In the genomic region with DNA sequence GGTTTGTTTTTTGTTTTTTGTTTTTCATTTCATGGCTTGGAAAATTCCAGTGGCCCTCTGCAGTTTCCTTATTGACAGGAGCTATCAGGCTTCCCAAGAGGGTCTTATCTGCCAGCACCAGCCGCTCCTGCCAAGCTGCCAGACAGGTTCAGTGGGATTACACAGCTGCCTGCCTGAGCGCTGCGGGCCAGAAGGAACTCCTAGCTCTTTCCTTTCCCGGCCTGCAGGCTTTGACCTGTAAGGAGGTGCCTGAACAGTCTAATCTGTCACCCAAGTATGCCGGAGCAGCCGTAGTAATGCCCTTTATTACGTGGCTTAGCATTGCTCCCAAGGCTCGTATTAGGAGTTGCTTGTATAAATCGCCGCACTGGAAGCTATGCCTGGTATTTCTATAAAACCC, we compare ENCODE assay signal across 8 mouse cellular contexts. TPM values are rescaled to one million over a fixed set of nuclear protein-coding genes. Genes with fewer than 3 reads are reported as not detected.
A peak's percentile ranks its signal among the peaks of the same experiment; 100 is the strongest.
DNase-seq lines count a peak whose midpoint lies in the region; ATAC-seq lines count a peak whose summit lies in the region.

No protein-coding gene starts in this region.

- H3K27me3 ChIP-seq in heart, embryonic 11.5 days (ENCODE audit: control insufficient read depth, insufficient read depth, low read length): no peaks in the 10 kb centered on the region
- H3K27me3 ChIP-seq in kidney, embryonic 14.5 days (ENCODE audit: control insufficient read depth, insufficient read depth, low read length): peaks cover 18% of the 10 kb centered on the region
- no peaks in the 10 kb centered on the region for H3K27me3 ChIP-seq in stomach, embryonic 16.5 days (ENCODE audit: control insufficient read depth, insufficient read depth, low read length)

- peak overlapping the region; percentile 89 for H3K27ac ChIP-seq in heart, embryonic 11.5 days (ENCODE audit: low read depth, low read length)
- 0 out of 2 replicates have a peak overlapping the region, but pooled peaks have one; percentile 49 for H3K27ac ChIP-seq in kidney, embryonic 14.5 days (ENCODE audit: low read depth, low read length)
- H3K27ac ChIP-seq in stomach, embryonic 16.5 days (ENCODE audit: low read length): peak overlapping the region; percentile 93

- H3K4me1 ChIP-seq in heart, embryonic 11.5 days (ENCODE audit: control insufficient read depth, insufficient read depth, low read length): peaks cover 26% of the 10 kb centered on the region
- H3K4me1 ChIP-seq in kidney, embryonic 14.5 days (ENCODE audit: control insufficient read depth, insufficient read depth, low read length): peaks cover 14% of the 10 kb centered on the region; the same call in 1 of the 2 replicates
- peaks cover 14% of the 10 kb centered on the region; the same call in 1 of the 2 replicates for H3K4me1 ChIP-seq in stomach, embryonic 16.5 days (ENCODE audit: control insufficient read depth, insufficient read depth, low read length)

- H3K9me3 ChIP-seq in heart, embryonic 11.5 days (replicated peaks; ENCODE audit: control insufficient read depth, low read length): no peaks in the 10 kb centered on the region
- no peaks in the 10 kb centered on the region for H3K9me3 ChIP-seq in kidney, embryonic 14.5 days (ENCODE audit: control insufficient read depth, low read length)
- H3K9me3 ChIP-seq in stomach, embryonic 16.5 days (replicated peaks; ENCODE audit: control insufficient read depth, low read length): no peaks in the 10 kb centered on the region

- H3K4me3 ChIP-seq in heart, embryonic 11.5 days (ENCODE audit: low read depth, low read length): no peak overlapping the region
- H3K4me3 ChIP-seq in kidney, embryonic 14.5 days (ENCODE audit: low read length): no peak overlapping the region
- H3K4me3 ChIP-seq in stomach, embryonic 16.5 days (replicated peaks; ENCODE audit: low read length): no peak overlapping the region; the same call in 1 of the 2 replicates

- peak overlapping the region; percentile 51 for H3K4me2 ChIP-seq in heart, embryonic 11.5 days
- no peak overlapping the region for H3K4me2 ChIP-seq in kidney, embryonic 14.5 days (replicated peaks; ENCODE audit: low read depth, low read length)
- peak overlapping the region; percentile 44 for H3K4me2 ChIP-seq in stomach, embryonic 16.5 days (ENCODE audit: low read depth, low read length)

- H3K36me3 ChIP-seq in heart, embryonic 11.5 days (ENCODE audit: control insufficient read depth, insufficient read depth, low read length): no peaks in the 10 kb centered on the region
- H3K36me3 ChIP-seq in kidney, embryonic 14.5 days (ENCODE audit: control insufficient read depth, insufficient read depth, low read length): no peaks in the 10 kb centered on the region
- H3K36me3 ChIP-seq in stomach, embryonic 16.5 days (ENCODE audit: control insufficient read depth, insufficient read depth, low read length): no peaks in the 10 kb centered on the region

- peak; percentile 54 for ATAC-seq in heart, embryonic 11.5 days (replicated peaks; ENCODE audit: insufficient number of reproducible peaks, low FRiP score, low TSS enrichment)
- ATAC-seq in kidney, embryonic 14.5 days (ENCODE audit: low FRiP score, low TSS enrichment): 0 out of 2 replicates have a peak, but pooled peaks have one; percentile 20
- peak; percentile 94 for ATAC-seq in stomach, embryonic 16.5 days (ENCODE audit: insufficient read depth, low FRiP score)

- no peak overlapping the region for H3K9ac ChIP-seq in heart, embryonic 11.5 days (ENCODE audit: low read depth, low read length)
- H3K9ac ChIP-seq in kidney, embryonic 14.5 days (ENCODE audit: low read depth, low read length): no peak overlapping the region
- peak overlapping the region; percentile 27; the same call in 1 of the 2 replicates for H3K9ac ChIP-seq in stomach, embryonic 16.5 days (ENCODE audit: low read length)

- WGBS in heart, embryonic 11.5 days (ENCODE audit: insufficient replicate concordance): under 1% methylated on average over 10 of the region's 10 CpGs
- WGBS in kidney, embryonic 14.5 days: 11% methylated on average over 10 of the region's 10 CpGs
- WGBS in stomach, embryonic 16.5 days: 8% methylated on average over 10 of the region's 10 CpGs

- DNase-seq in embryo, embryonic 9.5 days (ENCODE audit: extremely low spot score): peak; percentile 60
- peak; percentile 81 for DNase-seq in lung, postnatal 10 days
- no peak for DNase-seq in adrenal gland, postnatal 36 days
- no peak for DNase-seq in cerebellum, adult 9-11 months
- no peak for DNase-seq in c-Kit-positive CD71-positive TER-119-positive erythroid progenitor cells, embryonic 14.5 days (ENCODE audit: low spot score)

RNA-seq across cellular contexts. Expression of gene Syde2, which starts 23.2 kb away (rescaled TPM):
- 5.3 and 5.8 TPM in 2 replicates for polyA plus RNA-seq in heart, embryonic 11.5 days (2014; fragmentation: Nextera tagmentation; extraction: Ambion mirVana)
- 2.3 and 2.6 TPM in 2 replicates for polyA plus RNA-seq in kidney, embryonic 14.5 days (2014; fragmentation: Nextera tagmentation; extraction: Ambion mirVana)
- polyA plus RNA-seq in stomach, embryonic 16.5 days (2015; fragmentation: Nextera tagmentation; extraction: Ambion mirVana): 1.6 and 1.9 TPM in 2 replicates
- 1 to 10 TPM; 6.0 to 7.7 TPM for total RNA-seq in adrenal gland, postnatal 36 days (2021)

RNA-seq across cellular contexts. Expression of gene 2410004B18Rik, which starts 26.7 kb away (rescaled TPM):
- polyA plus RNA-seq in heart, embryonic 11.5 days (2014; fragmentation: Nextera tagmentation; extraction: Ambion mirVana): 44.0 and 47.1 TPM in 2 replicates
- polyA plus RNA-seq in kidney, embryonic 14.5 days (2014; fragmentation: Nextera tagmentation; extraction: Ambion mirVana): 55.7 and 63.5 TPM in 2 replicates
- polyA plus RNA-seq in stomach, embryonic 16.5 days (2015; fragmentation: Nextera tagmentation; extraction: Ambion mirVana): 31.7 and 41.2 TPM in 2 replicates
- total RNA-seq in adrenal gland, postnatal 36 days (2021): 10 to 100 TPM; 22.3 to 22.8 TPM

RNA-seq across cellular contexts. Expression of gene Bcl10, which starts 41.9 kb away (rescaled TPM):
- 45.9 and 46.4 TPM in 2 replicates for polyA plus RNA-seq in heart, embryonic 11.5 days (2014; fragmentation: Nextera tagmentation; extraction: Ambion mirVana)
- polyA plus RNA-seq in kidney, embryonic 14.5 days (2014; fragmentation: Nextera tagmentation; extraction: Ambion mirVana): 52.5 and 54.5 TPM in 2 replicates
- 50.3 and 52.1 TPM in 2 replicates for polyA plus RNA-seq in stomach, embryonic 16.5 days (2015; fragmentation: Nextera tagmentation; extraction: Ambion mirVana)
- 10 to 100 TPM; 26.5 to 27.9 TPM for total RNA-seq in adrenal gland, postnatal 36 days (2021)

Comparison
In these comparisons a context has a peak if more than half of its experiments do, and no peak if none do; other contexts are left out.
1. DNase-seq: peak in embryo, embryonic 9.5 days (single experiment) and lung, postnatal 10 days (single experiment); none in adrenal gland, postnatal 36 days (0 of 2), cerebellum, adult 9-11 months (single experiment) and c-Kit-positive CD71-positive TER-119-positive erythroid progenitor cells, embryonic 14.5 days (single experiment).
2. ATAC-seq: peak in every context shown above with its lines; median percentile 94 in stomach, embryonic 16.5 days; 54 in heart, embryonic 11.5 days; 20 in kidney, embryonic 14.5 days.
3. Peak in every context shown above with its lines, with median percentiles within 50 percentile points of each other: H3K27ac ChIP-seq.